Mouse (Mus musculus): ENCODE results near the gene St8sia1. TPM values are rescaled to one million over a fixed set of nuclear protein-coding genes. Genes with fewer than 3 reads are reported as not detected.
"Not testable (repeated sequence)": the region's sequence is repeated elsewhere in the genome, so short reads cannot be mapped to it uniquely, and the experiment has no call there.

Gene St8sia1
- 1.3 and 1.6 TPM in 2 replicates for polyA plus RNA-seq (2015; fragmentation: Nextera tagmentation; extraction: Ambion mirVana)

DNA sequence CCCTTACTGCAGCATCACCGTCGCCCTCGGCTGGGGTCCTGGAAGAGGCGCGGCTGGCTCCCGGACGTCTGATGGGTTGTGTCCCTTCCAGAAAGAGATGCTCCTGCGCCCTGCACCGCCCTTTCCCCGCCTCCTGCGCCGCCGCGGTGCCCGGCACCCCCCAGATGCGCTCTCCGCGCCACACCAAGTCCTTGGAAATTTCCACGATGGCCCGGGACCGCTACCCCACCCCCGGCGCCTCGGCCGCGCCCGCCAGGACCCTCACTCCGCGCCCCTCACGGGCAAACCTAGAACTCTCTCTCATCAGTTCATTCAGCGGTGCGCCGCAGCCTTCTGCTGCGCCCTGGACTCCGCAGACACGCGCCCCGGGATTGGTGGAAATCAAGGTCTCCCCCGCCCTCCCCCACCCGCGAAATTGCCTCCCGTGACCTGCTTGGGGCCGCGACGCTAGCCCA lies at the start of gene St8sia1:
TSS of gene St8sia1 (minus strand) at position 377 of the 455 bp plus-strand sequence.
- peaks cover 13% of the 10 kb centered on the region for H3K27me3 ChIP-seq (replicated peaks)
- peak within 1 kb of the TSS; percentile 62 for H3K27ac ChIP-seq
- under 1% methylated on average over 45 of the region's 45 CpGs for WGBS
- H3K4me1 ChIP-seq (replicated peaks): peaks cover 6% of the 10 kb centered on the region; the same call in 1 of the 2 replicates
- H3K4me2 ChIP-seq (replicated peaks): peak within 1 kb of the TSS; percentile 89
- peak; percentile 73 for ATAC-seq
- H3K36me3 ChIP-seq: no peaks in the 10 kb centered on the region
- peak within 1 kb of the TSS; percentile 52 for H3K4me3 ChIP-seq (replicated peaks)
- H3K9ac ChIP-seq: peak within 1 kb of the TSS; percentile 57
- no peaks in the 10 kb centered on the region for H3K9me3 ChIP-seq

DNA sequence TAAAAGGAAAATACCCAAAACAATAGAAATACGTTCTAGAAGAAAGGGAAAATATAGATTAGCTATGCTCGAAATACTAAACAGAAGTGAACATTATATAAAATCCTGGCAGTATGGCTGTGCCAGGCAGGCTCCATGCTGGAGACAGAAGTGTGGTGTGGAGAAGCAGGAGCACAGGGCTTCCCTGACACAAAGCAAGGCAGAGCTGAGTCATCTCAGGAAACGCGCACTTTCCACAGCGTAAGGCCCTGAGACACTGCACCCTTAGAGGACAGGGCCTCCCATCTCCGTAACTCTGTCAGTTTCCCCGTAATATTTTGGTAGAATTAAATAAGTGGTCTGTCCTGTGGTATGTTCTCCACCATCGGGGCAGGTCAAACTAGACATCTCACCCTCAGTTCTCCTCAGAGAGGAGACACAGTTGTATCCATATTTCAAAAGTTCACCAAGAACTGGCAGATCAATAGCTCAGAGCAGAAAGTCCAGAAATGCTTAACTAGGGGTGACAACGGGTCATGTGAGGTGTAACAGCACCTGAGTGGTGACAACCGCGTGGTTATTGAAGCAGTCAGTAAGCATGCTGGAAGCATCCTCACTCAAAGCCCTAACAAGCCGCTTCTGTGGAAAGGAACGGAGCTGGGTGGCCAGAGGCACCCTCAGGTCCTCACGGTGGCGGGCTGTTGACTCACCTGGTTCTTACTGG lies 48.4 kb upstream of the St8sia1 start:
- H3K4me2 ChIP-seq (replicated peaks): no peak overlapping the region
- no peaks in the 10 kb centered on the region for H3K27me3 ChIP-seq (replicated peaks)
- H3K4me3 ChIP-seq (replicated peaks): no peak overlapping the region
- H3K9ac ChIP-seq: no peak overlapping the region
- no peak for ATAC-seq
- H3K36me3 ChIP-seq: no peaks in the 10 kb centered on the region
- no peaks in the 10 kb centered on the region for H3K4me1 ChIP-seq (replicated peaks)
- no peaks in the 10 kb centered on the region for H3K9me3 ChIP-seq
- no peak overlapping the region for H3K27ac ChIP-seq
- WGBS: 90% methylated on average over 15 of the region's 15 CpGs

DNA sequence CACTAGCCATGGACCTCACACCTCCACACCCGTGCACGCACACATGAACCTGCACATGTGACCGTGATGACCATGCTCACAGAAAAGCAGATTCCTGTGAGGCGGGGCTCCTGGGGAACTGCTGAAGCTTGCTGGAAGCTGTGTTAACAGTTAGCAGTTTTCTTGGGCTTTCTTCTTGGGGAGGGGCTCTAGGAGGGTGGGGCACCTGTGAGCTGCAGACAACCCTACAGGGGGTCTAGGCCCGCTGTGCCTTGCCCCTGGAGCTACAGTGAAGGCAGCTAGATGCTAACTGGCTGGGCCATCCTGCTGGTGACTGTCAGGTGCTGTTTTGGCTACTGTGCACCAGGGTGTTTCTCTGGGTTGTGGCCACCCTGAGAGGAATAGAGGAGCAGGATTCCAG lies 44.6 kb upstream of the St8sia1 start:
- 74% methylated on average over 5 of the region's 5 CpGs for WGBS
- Histone ChIP-seq H3K36me3 (no peaks in the 10 kb centered on the region), H3K9ac (no peak overlapping the region), H3K4me2 (replicated peaks) (no peak overlapping the region), H3K9me3 (no peaks in the 10 kb centered on the region), H3K27ac (no peak overlapping the region), H3K4me1 (replicated peaks) (no peaks in the 10 kb centered on the region), H3K4me3 (replicated peaks) (no peak overlapping the region), H3K27me3 (replicated peaks) (no peaks in the 10 kb centered on the region)
- ATAC-seq: no peak

DNA sequence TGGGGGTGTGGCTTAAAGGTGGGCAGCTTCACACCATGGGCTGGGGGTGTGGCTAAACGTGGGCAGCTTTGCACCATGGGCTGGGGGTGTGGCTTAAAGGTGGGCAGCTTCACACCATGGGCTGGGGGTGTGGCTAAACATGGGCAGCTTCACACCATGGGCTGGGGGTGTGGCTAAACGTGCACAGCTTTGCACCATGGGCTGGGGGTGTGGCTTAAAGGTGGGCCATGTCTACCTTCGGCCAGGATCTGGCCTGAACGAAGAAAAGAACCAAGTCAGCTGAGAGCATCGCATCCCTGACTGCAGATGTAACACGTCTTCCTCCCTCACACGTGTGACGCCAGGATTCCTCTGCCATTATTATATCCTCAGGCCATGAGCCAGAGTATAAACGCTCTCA lies 41.0 kb upstream of the St8sia1 start:
- not testable (repeated sequence) for H3K4me1 ChIP-seq (replicated peaks); H3K27me3 ChIP-seq (replicated peaks); H3K36me3 ChIP-seq; H3K27ac ChIP-seq; H3K4me3 ChIP-seq (replicated peaks); H3K4me2 ChIP-seq (replicated peaks); H3K9ac ChIP-seq; ATAC-seq; H3K9me3 ChIP-seq
- 87% methylated on average over 9 of the region's 9 CpGs for WGBS

DNA sequence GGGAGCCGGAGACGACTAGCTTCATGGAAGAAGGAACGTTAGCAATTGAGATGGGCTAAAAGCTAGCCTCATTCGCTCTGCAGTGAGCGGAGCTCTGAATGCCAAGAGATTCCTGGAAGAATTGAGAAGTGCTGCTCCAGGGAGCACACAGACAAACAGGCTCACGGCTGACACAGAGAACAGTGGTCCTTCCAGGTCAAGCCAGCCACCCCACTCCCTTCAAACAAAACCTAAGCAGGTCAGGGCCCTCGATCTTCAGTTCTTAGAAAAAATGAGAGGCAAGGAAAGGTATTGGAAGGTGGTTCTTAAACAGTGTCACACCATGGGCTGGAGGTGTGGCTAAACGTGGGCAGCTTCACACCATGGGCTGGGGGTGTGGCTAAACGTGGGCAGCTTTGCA lies 40.5 kb upstream of the St8sia1 start:
- Histone ChIP-seq H3K27me3 (replicated peaks) (no peaks in the 10 kb centered on the region), H3K9me3 (no peaks in the 10 kb centered on the region), H3K4me3 (replicated peaks) (no peak overlapping the region), H3K9ac (no peak overlapping the region), H3K36me3 (no peaks in the 10 kb centered on the region), H3K27ac (no peak overlapping the region), H3K4me1 (replicated peaks) (no peaks in the 10 kb centered on the region), H3K4me2 (replicated peaks) (no peak overlapping the region)
- ATAC-seq: no peak
- WGBS: 74% methylated on average over 9 of the region's 9 CpGs

DNA sequence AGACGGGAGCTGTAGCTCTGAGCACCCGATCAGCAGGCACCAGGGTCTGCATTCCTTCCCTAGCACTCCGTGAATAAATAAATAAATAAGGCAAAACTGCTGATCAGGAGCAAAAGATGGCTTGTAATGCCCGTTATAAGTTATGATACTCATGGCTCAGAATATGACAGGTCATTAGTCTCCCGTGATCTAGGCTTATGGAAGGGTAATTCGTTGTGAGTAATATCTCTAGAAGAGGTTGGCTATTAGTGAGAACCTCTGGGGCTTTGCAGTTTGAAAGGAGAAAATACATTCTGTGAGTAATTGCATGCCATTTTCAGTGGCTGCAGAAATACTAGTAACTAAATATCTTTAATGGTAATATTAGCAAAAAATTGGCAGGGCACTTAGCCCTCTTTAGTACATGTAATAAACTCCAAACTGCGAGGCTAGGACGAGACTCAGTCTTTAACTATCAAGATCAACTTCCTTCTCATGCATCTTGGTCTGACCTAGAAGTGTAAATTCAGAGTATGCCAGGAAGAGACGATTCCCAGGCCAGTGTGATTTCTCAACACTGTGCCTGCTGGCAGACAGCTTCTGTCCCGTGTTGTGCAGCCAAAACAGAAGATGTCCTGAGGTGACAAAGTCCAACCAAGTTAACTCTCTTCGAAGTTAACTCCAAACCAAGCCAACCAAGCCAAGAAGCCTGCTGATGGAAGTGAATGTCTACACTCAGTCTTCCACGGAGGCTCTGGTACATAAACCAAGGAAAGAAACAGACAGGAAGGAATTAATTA lies 34.2 kb upstream of the St8sia1 start:
- WGBS: 45% methylated on average over 12 of the region's 12 CpGs
- Histone ChIP-seq H3K4me3 (replicated peaks) (no peak overlapping the region), H3K36me3 (no peaks in the 10 kb centered on the region), H3K4me2 (replicated peaks) (no peak overlapping the region), H3K9me3 (no peaks in the 10 kb centered on the region), H3K27me3 (replicated peaks) (no peaks in the 10 kb centered on the region), H3K27ac (no peak overlapping the region), H3K4me1 (replicated peaks) (peaks cover 7% of the 10 kb centered on the region; the same call in 1 of the 2 replicates), H3K9ac (no peak overlapping the region)
- ATAC-seq: no peak; the same call in 1 of the 2 replicates

DNA sequence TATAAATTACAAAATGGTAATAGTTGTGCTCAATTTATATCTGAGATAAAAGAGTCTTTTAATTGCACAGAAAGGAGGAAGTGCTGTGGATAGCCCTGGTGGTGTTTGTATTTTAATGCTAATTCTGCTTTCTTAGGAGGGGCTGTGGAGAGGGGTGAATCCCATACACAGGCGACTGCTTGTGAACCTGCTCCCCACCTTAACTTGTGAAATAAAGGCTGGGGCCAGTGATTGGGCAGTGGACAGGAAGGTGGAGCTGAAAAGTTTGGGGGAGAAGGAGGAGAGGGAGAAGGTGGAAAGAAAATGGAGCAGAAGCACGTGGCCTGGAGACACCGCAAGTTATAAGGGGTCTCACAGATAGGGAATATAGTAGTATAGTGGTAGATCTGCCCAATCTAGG lies 32.6 kb upstream of the St8sia1 start:
- H3K4me3 ChIP-seq (replicated peaks): no peak overlapping the region
- no peak overlapping the region for H3K9ac ChIP-seq
- no peaks in the 10 kb centered on the region for H3K9me3 ChIP-seq
- no peak for ATAC-seq
- no peaks in the 10 kb centered on the region for H3K36me3 ChIP-seq
- WGBS: 79% methylated on average over 3 of the region's 3 CpGs
- no peak overlapping the region for H3K4me2 ChIP-seq (replicated peaks)
- no peak overlapping the region for H3K27ac ChIP-seq
- peaks cover 7% of the 10 kb centered on the region; the same call in 1 of the 2 replicates for H3K4me1 ChIP-seq (replicated peaks)
- no peaks in the 10 kb centered on the region for H3K27me3 ChIP-seq (replicated peaks)

DNA sequence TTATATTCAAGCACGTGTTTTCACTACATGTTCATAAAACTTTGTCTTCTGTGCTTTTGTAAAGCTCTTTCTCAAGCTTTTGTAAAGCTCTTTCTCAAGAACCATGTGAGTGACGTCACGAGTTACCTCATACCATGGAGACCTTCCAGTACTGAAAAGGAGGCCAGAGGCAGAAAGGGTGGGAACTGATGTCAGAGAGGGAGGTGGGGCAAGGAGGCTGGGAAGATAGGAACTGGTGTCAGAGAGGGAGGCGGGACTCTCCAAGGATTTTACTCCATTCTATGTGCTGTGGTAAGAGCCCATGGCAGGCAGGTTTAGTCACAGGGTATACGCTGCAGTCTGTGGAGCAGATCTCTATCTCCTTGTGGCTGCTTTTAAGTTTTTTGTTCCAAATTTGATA lies 31.3 kb upstream of the St8sia1 start:
- Histone ChIP-seq H3K4me3 (replicated peaks) (no peak overlapping the region), H3K27ac (no peak overlapping the region), H3K27me3 (replicated peaks) (no peaks in the 10 kb centered on the region), H3K36me3 (no peaks in the 10 kb centered on the region), H3K9ac (no peak overlapping the region), H3K4me2 (replicated peaks) (no peak overlapping the region), H3K9me3 (no peaks in the 10 kb centered on the region), H3K4me1 (replicated peaks) (peaks cover 7% of the 10 kb centered on the region; the same call in 1 of the 2 replicates)
- ATAC-seq: no peak
- whole genome bisulfite sequencing: 69% methylated on average over 5 of the region's 5 CpGs

DNA sequence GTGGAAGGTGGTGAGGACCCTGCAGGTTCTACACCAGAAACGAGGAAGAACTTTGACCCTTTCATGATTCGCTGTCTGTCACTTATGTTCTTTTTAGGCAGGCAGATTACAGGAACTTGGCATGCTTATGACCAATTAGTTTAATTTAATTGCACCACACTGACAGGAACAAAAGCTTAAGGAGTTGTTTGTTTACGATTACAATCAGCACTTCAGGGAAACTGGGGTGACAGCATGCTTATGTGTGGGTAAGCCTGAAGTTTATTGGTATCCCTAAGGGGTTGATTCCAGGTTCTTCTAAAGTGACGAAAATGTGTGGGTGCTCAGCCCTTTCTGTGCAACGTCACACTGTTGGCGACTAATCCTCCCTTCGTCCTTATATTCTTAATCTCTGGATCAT lies 30.6 kb upstream of the St8sia1 start:
- Histone ChIP-seq H3K9ac (no peak overlapping the region), H3K27me3 (replicated peaks) (no peaks in the 10 kb centered on the region), H3K36me3 (no peaks in the 10 kb centered on the region), H3K4me3 (replicated peaks) (no peak overlapping the region), H3K4me1 (replicated peaks) (peaks cover 7% of the 10 kb centered on the region; the same call in 1 of the 2 replicates), H3K27ac (no peak overlapping the region), H3K9me3 (no peaks in the 10 kb centered on the region), H3K4me2 (replicated peaks) (no peak overlapping the region)
- WGBS: 32% methylated on average over 7 of the region's 7 CpGs
- no peak for ATAC-seq

DNA sequence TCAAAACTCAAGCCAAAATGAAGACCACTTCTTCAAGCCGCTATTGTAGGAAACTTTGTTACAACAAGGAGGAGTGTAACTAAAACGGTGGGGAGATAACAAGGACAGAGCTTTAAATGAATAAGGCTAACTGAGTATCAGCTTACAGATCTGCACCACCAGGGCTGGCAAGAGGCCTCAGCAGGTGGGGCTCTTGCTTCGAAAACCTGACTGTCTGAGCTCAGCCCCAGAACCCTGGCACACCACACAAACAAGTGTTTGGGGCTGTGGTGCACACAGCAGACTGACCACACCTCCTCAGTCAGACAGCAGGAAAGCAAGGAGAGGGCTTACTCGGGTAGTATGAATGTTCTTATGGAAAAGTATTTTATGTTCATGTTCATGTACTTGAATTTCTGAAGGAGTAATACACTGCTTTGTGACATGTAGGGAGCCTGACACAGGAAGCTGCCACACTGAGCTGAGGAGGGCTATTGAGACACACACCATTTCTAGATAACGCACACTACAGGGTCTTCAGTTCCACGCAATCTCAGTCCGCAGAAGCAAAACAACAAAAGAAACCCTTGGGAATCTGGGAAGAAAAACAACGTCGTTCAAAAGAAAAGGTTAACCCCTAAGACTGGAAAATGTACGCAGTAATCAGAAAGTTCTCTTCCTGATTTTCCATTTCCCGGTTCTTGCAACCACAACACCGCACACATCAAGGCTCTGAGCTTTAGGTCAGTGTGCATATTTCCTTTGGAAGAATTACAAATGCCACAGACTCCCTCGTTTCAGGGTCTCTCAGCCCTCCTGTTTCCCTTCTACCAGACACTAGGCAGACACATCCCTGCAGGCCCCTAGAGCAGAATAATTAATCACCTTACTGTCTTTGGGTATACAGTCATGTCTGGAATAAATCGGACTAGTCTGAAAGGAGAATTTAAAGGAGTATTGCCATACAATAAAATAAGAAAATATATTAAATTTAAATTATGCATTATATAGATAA lies 29.8 kb upstream of the St8sia1 start:
- Histone ChIP-seq H3K4me1 (replicated peaks) (peaks cover 7% of the 10 kb centered on the region; the same call in 1 of the 2 replicates), H3K9ac (no peak overlapping the region), H3K4me3 (replicated peaks) (no peak overlapping the region), H3K9me3 (no peaks in the 10 kb centered on the region), H3K4me2 (replicated peaks) (no peak overlapping the region; the same call in 1 of the 2 replicates), H3K27me3 (replicated peaks) (no peaks in the 10 kb centered on the region), H3K27ac (peak overlapping the region; percentile 52; the same call in 1 of the 2 replicates), H3K36me3 (no peaks in the 10 kb centered on the region)
- peak; percentile 43 for ATAC-seq
- WGBS: 22% methylated on average over 14 of the region's 14 CpGs

DNA sequence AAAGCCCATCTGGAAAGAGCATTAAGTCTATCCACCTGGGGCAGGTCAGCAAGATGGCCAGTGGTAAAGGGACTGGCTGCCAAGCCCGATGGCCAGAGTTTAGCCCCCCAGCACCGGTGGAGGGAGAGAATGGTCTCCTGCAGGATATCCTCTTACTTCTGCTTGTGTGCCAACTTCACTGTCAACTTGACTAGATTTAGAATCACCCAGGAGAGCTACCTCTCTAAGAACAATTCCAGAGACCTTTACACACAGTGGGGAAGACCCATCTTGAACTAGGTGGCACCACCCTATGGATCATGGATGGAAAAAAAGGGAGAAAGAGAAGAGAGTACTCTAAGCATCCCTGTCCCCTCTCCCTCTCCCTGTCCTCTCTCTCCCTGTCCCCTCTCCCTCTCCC lies 28.7 kb upstream of the St8sia1 start:
- Histone ChIP-seq H3K36me3 (no peaks in the 10 kb centered on the region), H3K9ac (no peak overlapping the region), H3K4me2 (replicated peaks) (no peak overlapping the region), H3K27ac (no peak overlapping the region), H3K27me3 (replicated peaks) (no peaks in the 10 kb centered on the region), H3K4me3 (replicated peaks) (no peak overlapping the region), H3K4me1 (replicated peaks) (peaks cover 5% of the 10 kb centered on the region; the same call in 1 of the 2 replicates), H3K9me3 (no peaks in the 10 kb centered on the region)
- ATAC-seq: no peak
- WGBS: 65% methylated on average over 2 of the region's 2 CpGs

DNA sequence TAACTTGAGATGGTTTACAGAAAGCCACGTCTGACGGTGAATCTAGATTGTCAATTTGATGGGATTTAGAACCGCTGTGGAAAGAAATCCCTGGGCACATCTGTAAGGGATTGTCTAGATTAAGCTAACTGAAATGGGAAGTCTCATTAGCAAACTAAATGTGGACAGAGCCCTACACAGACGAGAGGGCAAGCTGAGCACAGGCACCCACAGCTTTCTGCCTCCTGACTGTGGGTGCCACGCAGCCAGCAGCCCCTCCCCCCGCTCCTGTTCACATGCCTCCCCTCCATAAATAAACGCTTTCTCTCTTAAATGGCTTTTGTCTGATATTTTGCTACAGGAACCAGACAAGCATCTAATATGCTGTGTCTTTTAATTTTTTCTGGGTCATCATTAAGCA lies 27.8 kb upstream of the St8sia1 start:
- H3K36me3 ChIP-seq: no peaks in the 10 kb centered on the region
- ATAC-seq: no peak
- no peaks in the 10 kb centered on the region for H3K27me3 ChIP-seq (replicated peaks)
- 48% methylated on average over 7 of the region's 7 CpGs for WGBS
- H3K4me3 ChIP-seq (replicated peaks): no peak overlapping the region
- no peak overlapping the region for H3K27ac ChIP-seq
- H3K9ac ChIP-seq: no peak overlapping the region
- peaks cover 5% of the 10 kb centered on the region; the same call in 1 of the 2 replicates for H3K4me1 ChIP-seq (replicated peaks)
- no peak overlapping the region for H3K4me2 ChIP-seq (replicated peaks)
- H3K9me3 ChIP-seq: no peaks in the 10 kb centered on the region

All from intestine, embryonic 15.5 days (tissue).